Comparison of ENCODE assay signal across 28 mouse cellular contexts in genomic region chr8:64323985-64324384, GRCm38 (mm10).
DNase-seq lines count a peak whose midpoint lies in the region; ATAC-seq and TF ChIP-seq lines count a peak whose summit lies in the region.
"Had no signal": no experiment of that assay in that cellular context is flagged by ENCODE, and none has a peak within 500 bp of the region (broad histone marks: within the 10 kb centered on the region; RNA-seq: fewer than 3 reads in every experiment).

No protein-coding gene starts in this region.

- peak; percentile 26 for DNase-seq in gastrocnemius, postnatal 25 days
- DNase-seq in gastrocnemius, postnatal 14 days = no peak
- DNase-seq in kidney, adult 2 months = no peak
- DNase-seq in adipocyte (ENCODE audit: low spot score) = peak; percentile 4
- peak; percentile 64 for DNase-seq in skeletal muscle tissue, adult 2 months (ENCODE audit: low read depth, low spot score)
- DNase-seq in natural killer cell, adult 2 months (ENCODE audit: low spot score in 2 of 2) = no peak
- DNase-seq: adrenal gland, postnatal 10 days; cerebellum, adult 11 months; cerebellum, adult 9-11 months; embryo, embryonic 11 days; heart, postnatal 4 days; kidney, postnatal 36 days; left cerebral cortex, postnatal 4 days; liver, postnatal 0 days; lung, postnatal 36 days; thymus, postnatal 14 days had no signal

- H3K9ac ChIP-seq in kidney, embryonic 15.5 days = no peak overlapping the region
- H3K9ac ChIP-seq: embryonic facial prominence, embryonic 12.5 days; hindbrain, embryonic 13.5 days; liver, embryonic 12.5 days; liver, postnatal 0 days; neural tube, embryonic 12.5 days had no signal

- H3K4me3 ChIP-seq in kidney, embryonic 15.5 days (replicated peaks) = no peak overlapping the region
- H3K4me3 ChIP-seq in kidney, adult 2 months (ENCODE audit: insufficient read depth, low read depth, low read length) = no peak overlapping the region
- H3K4me3 ChIP-seq: embryonic facial prominence, embryonic 12.5 days; heart, embryonic 10.5 days; hindbrain, embryonic 13.5 days; liver, embryonic 12.5 days; neural tube, embryonic 12.5 days had no signal

- no peak overlapping the region for H3K4me2 ChIP-seq in kidney, embryonic 15.5 days
- H3K4me2 ChIP-seq: embryonic facial prominence, embryonic 12.5 days; hindbrain, embryonic 13.5 days; liver, embryonic 12.5 days; midbrain, embryonic 11.5 days; neural tube, embryonic 12.5 days had no signal

- H3K36me3 ChIP-seq in kidney, embryonic 15.5 days = no peaks in the 10 kb centered on the region
- no peaks in the 10 kb centered on the region for H3K36me3 ChIP-seq in kidney, adult 2 months (ENCODE audit: control insufficient read depth, insufficient read depth, low read length)
- H3K36me3 ChIP-seq: embryonic facial prominence, embryonic 12.5 days; heart, embryonic 10.5 days; hindbrain, embryonic 13.5 days; liver, embryonic 12.5 days; neural tube, embryonic 12.5 days had no signal

- no peak for TF ChIP-seq POLR2A in kidney, adult 2 months (IDR thresholded peaks at IDR 0.05; ENCODE audit: low read depth, low read length)

- H3K4me1 ChIP-seq in kidney, embryonic 15.5 days = no peaks in the 10 kb centered on the region
- no peaks in the 10 kb centered on the region for H3K4me1 ChIP-seq in kidney, adult 2 months (ENCODE audit: control insufficient read depth, insufficient read depth, low read length)
- H3K4me1 ChIP-seq: embryonic facial prominence, embryonic 12.5 days; heart, embryonic 10.5 days; liver, embryonic 12.5 days; neural tube, embryonic 12.5 days had no signal

- no peaks in the 10 kb centered on the region for H3K9me3 ChIP-seq in kidney, embryonic 15.5 days (replicated peaks)
- H3K9me3 ChIP-seq: embryonic facial prominence, embryonic 12.5 days; heart, embryonic 10.5 days; hindbrain, embryonic 13.5 days; liver, embryonic 12.5 days; neural tube, embryonic 12.5 days had no signal

- WGBS in kidney, embryonic 15.5 days = 58% methylated on average over 2 of the region's 2 CpGs
- WGBS in kidney, adult 2 months = 47% methylated on average over 2 of the region's 2 CpGs

- no peaks in the 10 kb centered on the region for H3K27me3 ChIP-seq in kidney, embryonic 15.5 days
- H3K27me3 ChIP-seq in kidney, adult 2 months (replicated peaks; ENCODE audit: control insufficient read depth, insufficient read depth, low read length) = no peaks in the 10 kb centered on the region
- H3K27me3 ChIP-seq: embryonic facial prominence, embryonic 12.5 days; hindbrain, embryonic 13.5 days; liver, embryonic 12.5 days; neural tube, embryonic 12.5 days had no signal

- H3K27ac ChIP-seq in kidney, embryonic 15.5 days = no peak overlapping the region
- no peak overlapping the region for H3K27ac ChIP-seq in kidney, adult 2 months (ENCODE audit: insufficient read depth, low read depth, low read length)
- H3K27ac ChIP-seq: embryonic facial prominence, embryonic 12.5 days; heart, embryonic 10.5 days; hindbrain, embryonic 13.5 days; liver, embryonic 12.5 days; neural tube, embryonic 12.5 days had no signal

- intact Hi-C loops in gastrocnemius, postnatal 14 days (cut with DNase I; ENCODE audit: low total_unique reads) = no loop called here

- no peak for TF ChIP-seq CTCF in kidney, adult 2 months (conservative IDR thresholded peaks at IDR 0.05; ENCODE audit: insufficient read depth, insufficient read length, low read depth, low read length)

- peak; percentile 92 for ATAC-seq in kidney, embryonic 15.5 days (replicated peaks; ENCODE audit: low FRiP score)
- ATAC-seq: activated CD4-positive, CD25-positive, alpha-beta regulatory T cell, adult 4 months; CD4-positive, CD25-positive, alpha-beta regulatory T cell, adult 4 months; forebrain, embryonic 16.5 days; intestine, embryonic 16.5 days; liver, embryonic 12.5 days; liver, postnatal 0 days; midbrain, embryonic 16.5 days had no signal

Comparison
In these comparisons a context has a peak if more than half of its experiments do, and no peak if none do; other contexts are left out.
1. DNase-seq: peak in gastrocnemius, postnatal 25 days (single experiment), adipocyte (single experiment) and skeletal muscle tissue, adult 2 months (single experiment); none in gastrocnemius, postnatal 14 days (single experiment), kidney, adult 2 months (single experiment) and natural killer cell, adult 2 months (0 of 2).